Mouse (Mus musculus) kidney, postnatal 4 days (tissue): Measurements from ENCODE around the gene Krtap20-2.
"Not testable (repeated sequence)": the region's sequence is repeated elsewhere in the genome, so short reads cannot be mapped to it uniquely, and the experiment has no call there.

Source experiments
- DNase-seq, 2 experiments: peaks; one replicate each; pipeline ENCODE4 v3.0.0; 2021; ENCODE audit warnings: mixed read lengths in 2 of 2

Gene Krtap20-2

GRCm38 (mm10) chr16:89205561-89205960 is at the start of gene Krtap20-2:
TSS of gene Krtap20-2 (plus strand) at chr16:89205861.
- DNase-seq = no peak

- DNase-seq = no peak
Measured at GRCm38 (mm10) chr16:89157652-89158051, 48.0 kb upstream of the Krtap20-2 start, which contains the start of gene Gm9789. TSS of gene Gm9789 (plus strand) at chr16:89157952.

- DNase-seq = not testable (repeated sequence)
Measured at GRCm38 (mm10) chr16:89169190-89169589, 36.5 kb upstream of the Krtap20-2 start, which contains the start of gene Gm7735. TSS of gene Gm7735 (plus strand) at chr16:89169490.

GRCm38 (mm10) chr16:89174435-89174834 is 31.2 kb upstream of the Krtap20-2 start, which contains the start of gene 1110057P08Rik:
TSS of gene 1110057P08Rik (plus strand) at chr16:89174735.
- DNase-seq = no peak

- no peak for DNase-seq
Measured at GRCm38 (mm10) chr16:89188621-89189020, 17.0 kb upstream of the Krtap20-2 start.
